Mouse (Mus musculus) mammary gland, adult 2 months (tissue): ENCODE results near the gene Gm47283. TPM values are rescaled to one million over a fixed set of nuclear protein-coding genes. Genes with fewer than 3 reads are reported as not detected.

Source experiments
- polyA plus RNA-seq: library from polyadenylated mRNA; depleted of rRNA; stranded (reverse); fragments of >200 nt; gene quantifications from 2 replicates; pipeline ENCODE4 v1.2.3, GENCODE M21; 2012; ENCODE audit warnings: low replicate concordance; rRNA removed

Gene Gm47283
- not detected in 2 replicates for polyA plus RNA-seq

GRCm38 (mm10) chrY:90784438-90784837 lies at the start of gene Gm47283:
Gene Gm47283, plus strand, starts transcription at chrY:90784738.

GRCm38 (mm10) chrY:90754721-90755120 lies 29.8 kb upstream of the Gm47283 start, which contains the start of gene Gm21860:
Gene Gm21860, minus strand, starts transcription at chrY:90754821.

GRCm38 (mm10) chrY:90839077-90839476 lies 54.5 kb downstream of the Gm47283 start, which contains the start of gene Gm21748:
Gene Gm21748, minus strand, starts transcription at chrY:90839177.

Other genes starting within 250 kb of the Gm47283 start
- not detected in 2 replicates for gene Gm21860, start 29.9 kb upstream of the Gm47283 start, polyA plus RNA-seq
- gene Gm21748, start 54.4 kb downstream of the Gm47283 start, polyA plus RNA-seq, result not detected in 2 replicates